Mouse (Mus musculus): ENCODE results near the gene Diras2.
A peak's percentile ranks its signal among the peaks of the same experiment; 100 is the strongest.

Diras2 gene

DNA sequence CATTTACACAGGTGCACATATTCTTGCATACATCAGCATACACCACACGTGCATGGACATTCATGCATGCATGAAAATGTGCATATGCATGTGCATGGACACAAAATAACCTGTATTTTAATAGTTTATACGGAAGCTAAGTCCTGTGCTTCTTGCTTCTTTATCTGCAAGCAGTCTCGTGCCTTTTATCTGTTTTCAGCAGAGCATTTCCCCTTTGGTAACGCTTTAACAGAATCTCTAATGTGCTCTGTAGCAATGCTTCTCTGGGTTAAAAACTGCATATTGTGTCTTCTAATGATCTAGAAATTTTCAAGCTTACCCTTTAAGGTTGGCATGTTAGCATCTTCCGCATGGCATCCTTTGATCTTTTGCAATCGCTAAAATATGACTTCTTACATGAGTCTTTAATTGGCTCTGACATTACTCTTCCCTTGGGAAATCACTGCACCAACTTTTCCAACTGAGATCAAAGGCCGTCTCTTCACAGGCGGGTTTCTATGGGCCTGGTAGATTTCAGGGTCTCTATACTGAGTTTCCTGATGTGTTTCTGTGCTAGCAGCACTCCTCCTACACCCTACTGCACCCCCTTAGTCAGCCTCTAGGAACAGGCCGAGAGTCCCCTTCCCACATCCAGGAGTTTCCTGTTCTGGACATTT, 21.9 kb upstream of the Diras2 start:
- DNase-seq (ENCODE audit: low read depth, low spot score): no peak

DNA sequence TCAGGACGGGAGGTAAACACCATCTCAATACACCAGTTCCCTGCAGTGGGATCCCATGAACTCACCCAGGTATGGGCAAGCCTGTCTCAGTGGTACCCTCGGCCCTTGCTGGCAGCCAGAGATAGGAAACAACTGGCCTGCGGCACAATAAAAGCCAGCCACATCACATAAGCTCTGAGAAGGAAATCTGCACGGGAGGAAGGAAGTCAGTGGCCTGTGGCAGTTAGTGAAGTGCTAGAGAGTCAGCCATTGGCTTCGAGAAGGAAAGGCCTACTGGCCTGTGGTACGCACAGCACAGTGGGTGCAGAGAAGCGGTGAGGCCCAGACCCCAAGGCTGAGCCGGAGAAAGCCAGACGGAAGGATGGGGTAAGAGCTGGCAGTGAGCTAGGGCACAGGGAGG, 20.2 kb upstream of the Diras2 start:
- no peak for DNase-seq (ENCODE audit: low read depth, low spot score)

- DNase-seq (ENCODE audit: low read depth, low spot score): no peak
These were observed 19.7 kb upstream of the Diras2 start for GRCm38 (mm10) chr13:52550690-52551193.

GRCm38 (mm10) chr13:52546288-52546687, 15.2 kb upstream of the Diras2 start:
- DNase-seq (ENCODE audit: low read depth, low spot score): peak; percentile 88

DNA sequence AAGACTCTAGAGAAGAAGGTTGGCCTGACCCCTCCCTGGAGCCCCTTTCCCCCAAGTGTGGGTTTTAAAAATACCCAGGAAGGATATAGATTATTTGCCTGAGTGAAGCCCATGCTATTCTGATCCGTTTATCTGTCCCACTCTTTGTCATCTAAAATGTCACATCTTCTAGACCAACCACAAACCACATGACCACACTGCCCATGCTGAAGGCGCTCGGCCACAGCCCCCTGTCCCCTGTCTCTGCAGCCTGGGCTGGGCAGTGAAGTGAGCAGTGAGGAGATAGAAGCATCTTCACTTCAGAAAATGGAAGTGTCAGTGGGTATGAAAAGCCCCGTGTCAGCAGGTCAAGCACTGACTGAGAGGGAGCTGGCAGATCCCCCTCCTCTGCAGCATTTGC, 11.6 kb upstream of the Diras2 start:
- no peak for DNase-seq (ENCODE audit: low read depth, low spot score)

GRCm38 (mm10) chr13:52542036-52542526, 11.0 kb upstream of the Diras2 start:
- no peak for DNase-seq (ENCODE audit: low read depth, low spot score)

- peak; percentile 68 for DNase-seq (ENCODE audit: low read depth, low spot score)
These were observed 10.4 kb upstream of the Diras2 start for GRCm38 (mm10) chr13:52541385-52542035.

DNA sequence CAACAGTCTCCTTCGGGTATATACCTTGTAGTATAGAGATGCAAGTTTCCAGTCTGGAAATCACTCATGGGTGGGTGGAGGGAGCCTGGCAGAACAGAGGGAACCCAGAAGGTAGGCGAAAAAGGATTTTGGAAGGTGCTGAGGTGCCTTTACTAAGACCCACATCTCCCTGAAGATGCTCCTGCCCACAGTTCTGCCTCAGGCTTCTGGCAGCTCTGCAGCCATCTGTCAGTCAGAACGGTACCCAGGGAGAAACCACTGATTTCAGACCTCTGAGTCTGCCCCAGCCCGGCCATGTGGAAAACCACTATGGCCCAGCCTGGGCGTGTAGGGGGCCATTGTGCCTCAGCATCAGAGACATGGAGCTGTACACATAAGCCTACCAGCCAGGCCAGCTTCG, 8.4 kb upstream of the Diras2 start:
- no peak for DNase-seq (ENCODE audit: low read depth, low spot score)

DNA sequence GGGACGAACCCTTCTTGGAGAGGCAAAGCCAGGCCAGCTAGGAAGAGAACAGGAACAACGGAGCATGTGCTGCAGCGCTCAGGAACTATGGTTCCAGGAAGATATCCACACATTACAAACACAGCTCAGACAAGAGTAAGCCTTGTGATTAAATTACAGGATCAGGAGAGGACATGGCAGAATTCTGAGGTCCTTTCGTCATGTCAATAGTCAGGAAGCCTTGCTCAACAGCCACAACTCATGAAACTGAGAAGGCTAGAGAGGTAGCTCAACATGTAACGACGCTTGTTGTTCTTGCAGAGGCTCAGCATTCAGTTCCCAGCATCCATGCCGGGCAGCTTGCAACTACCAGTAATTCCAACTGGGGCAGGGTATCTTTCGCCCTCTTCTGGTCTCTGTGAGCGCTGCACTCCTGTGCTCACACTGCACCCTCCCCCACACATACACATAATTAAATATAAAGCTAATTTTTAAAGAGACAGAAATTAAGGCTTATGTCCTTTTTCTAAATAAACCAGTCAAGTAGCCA, 7.6 kb upstream of the Diras2 start:
- no peak for DNase-seq (ENCODE audit: low read depth, low spot score)

- DNase-seq (ENCODE audit: low read depth, low spot score): no peak
These were observed 6.9 kb upstream of the Diras2 start for GRCm38 (mm10) chr13:52537754-52538587.

GRCm38 (mm10) chr13:52535542-52535941, 4.5 kb upstream of the Diras2 start:
- peak; percentile 69 for DNase-seq (ENCODE audit: low read depth, low spot score)

DNA sequence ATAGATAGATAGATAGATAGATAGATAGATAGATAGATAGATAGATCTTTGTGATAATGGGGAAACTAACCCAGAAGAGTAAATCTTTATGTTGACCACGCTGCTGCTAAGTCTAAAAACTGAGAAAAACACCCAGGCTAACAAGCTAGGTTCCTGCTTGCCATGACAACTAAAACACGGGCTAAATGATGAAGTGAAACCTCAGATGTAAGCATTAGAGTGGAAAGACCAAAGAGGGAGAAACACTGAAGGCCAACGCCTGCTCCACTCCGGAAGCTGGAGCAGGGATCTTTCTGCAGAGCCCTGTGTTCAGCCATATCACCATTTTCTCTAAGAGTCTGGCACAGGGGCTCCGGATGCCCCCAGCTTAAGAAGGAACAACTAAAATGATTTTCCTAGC, 2.6 kb upstream of the Diras2 start:
- no peak for DNase-seq (ENCODE audit: low read depth, low spot score)

- peak; percentile 74 for DNase-seq (ENCODE audit: low read depth, low spot score)
These were observed 802 bp downstream of the Diras2 start for GRCm38 (mm10) chr13:52530008-52530945.

- no peak for DNase-seq (ENCODE audit: low read depth, low spot score)
These were observed 1.7 kb downstream of the Diras2 start for GRCm38 (mm10) chr13:52529188-52529972.

- DNase-seq (ENCODE audit: low read depth, low spot score): no peak
These were observed 2.3 kb downstream of the Diras2 start for GRCm38 (mm10) chr13:52528786-52529185.

- no peak for DNase-seq (ENCODE audit: low read depth, low spot score)
These were observed 2.8 kb downstream of the Diras2 start for GRCm38 (mm10) chr13:52528281-52528680.

- no peak for DNase-seq (ENCODE audit: low read depth, low spot score)
These were observed 4.6 kb downstream of the Diras2 start for GRCm38 (mm10) chr13:52526249-52527035.

DNA sequence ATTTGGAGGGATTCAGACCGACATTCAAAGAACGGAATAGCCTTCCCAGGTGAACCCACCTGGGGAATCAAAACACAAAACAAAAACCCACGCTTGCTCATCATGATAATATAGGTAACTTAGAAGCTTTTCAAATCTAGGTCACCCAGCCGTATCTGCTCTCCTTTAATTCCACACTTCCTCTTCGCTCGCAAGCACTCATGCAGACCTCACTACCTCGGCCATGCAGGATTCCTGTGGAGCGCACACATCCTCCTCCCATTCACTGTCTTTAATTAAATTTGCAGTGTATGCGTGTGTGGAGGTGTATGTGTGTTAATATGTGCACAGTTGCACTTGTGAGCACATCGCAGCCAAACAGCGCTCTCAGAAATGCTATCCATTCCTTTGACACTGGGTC, 6.8 kb downstream of the Diras2 start:
- no peak for DNase-seq (ENCODE audit: low read depth, low spot score)

DNA sequence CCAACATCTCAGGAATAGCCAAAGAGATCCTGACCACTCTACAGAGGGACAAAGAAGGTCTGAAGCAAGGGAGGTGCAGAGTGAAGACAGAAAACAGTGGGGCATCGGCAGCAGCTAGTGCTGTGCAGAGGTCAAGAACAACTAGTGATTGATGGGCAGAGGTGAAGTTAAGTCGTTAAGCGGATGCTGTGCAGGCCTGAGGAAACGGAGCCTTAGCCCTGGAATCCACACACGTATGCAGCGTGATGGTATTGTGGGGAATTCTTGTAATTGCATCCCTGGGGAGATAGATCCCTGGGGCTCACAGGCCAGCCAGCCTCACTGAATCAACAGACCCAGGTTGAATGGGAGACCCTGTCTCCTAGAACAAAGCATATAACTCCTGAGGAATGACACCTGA, 9.9 kb downstream of the Diras2 start:
- DNase-seq (ENCODE audit: low read depth, low spot score): no peak

All from 3T3-L1 (cell line).